Mouse (Mus musculus): ENCODE data around the gene Klc4.

Klc4 gene

DNA sequence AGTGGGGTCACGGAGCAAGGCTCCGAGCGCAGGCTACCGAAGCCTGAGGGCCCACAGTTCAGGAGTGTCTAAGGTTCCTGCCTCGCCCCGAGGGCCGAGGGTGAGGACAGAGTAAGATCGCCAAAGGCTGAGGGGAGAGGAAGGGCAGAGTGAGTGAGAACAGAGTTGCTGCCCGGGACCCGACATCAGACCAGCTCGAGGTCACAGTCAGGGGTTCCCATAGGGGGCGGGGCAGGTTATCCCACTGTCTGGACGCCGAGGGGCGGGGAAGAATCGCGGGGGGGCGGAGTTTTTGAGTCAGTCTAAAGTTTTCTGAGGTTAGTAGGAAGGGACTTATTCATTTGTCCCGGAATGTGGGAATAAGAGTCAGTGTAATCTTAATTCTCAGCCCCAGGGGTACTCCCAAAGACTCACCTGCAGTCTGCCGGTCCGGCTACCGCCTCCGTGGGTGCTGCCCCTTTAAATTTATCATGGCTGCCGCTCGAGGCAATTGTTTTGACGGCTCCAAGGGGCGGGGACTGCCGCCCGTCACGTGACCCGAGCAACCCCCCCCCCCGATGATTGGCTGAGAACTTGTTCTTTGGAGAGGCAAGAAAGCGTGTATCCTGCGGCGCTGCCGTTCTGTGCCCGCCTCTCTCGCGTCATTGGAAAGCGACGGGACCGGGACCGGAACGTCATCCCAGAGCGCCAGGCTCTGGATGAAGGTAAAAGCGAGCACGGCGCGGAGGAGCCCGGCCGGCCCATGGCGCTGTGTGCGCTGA, at the start of gene Klc4, which contains the start of gene Mrpl2:
TSS of gene Klc4 (minus strand) at position 462 of the 761 bp plus-strand sequence.
TSS of gene Mrpl2 (plus strand) at position 669 of the 761 bp plus-strand sequence.
- DNase-seq (ENCODE audit: low read depth, low spot score), result peak; percentile 97

- DNase-seq (ENCODE audit: low read depth, low spot score), result no peak
These were observed 48.8 kb upstream of the Klc4 start for GRCm38 (mm10) chr17:46694517-46695063.

GRCm38 (mm10) chr17:46691390-46691789, 45.6 kb upstream of the Klc4 start:
- peak; percentile 75 for DNase-seq (ENCODE audit: low read depth, low spot score)

GRCm38 (mm10) chr17:46690665-46691064, 44.8 kb upstream of the Klc4 start:
- DNase-seq (ENCODE audit: low read depth, low spot score), result no peak

GRCm38 (mm10) chr17:46685913-46686312, 40.1 kb upstream of the Klc4 start:
- no peak for DNase-seq (ENCODE audit: low read depth, low spot score)

DNA sequence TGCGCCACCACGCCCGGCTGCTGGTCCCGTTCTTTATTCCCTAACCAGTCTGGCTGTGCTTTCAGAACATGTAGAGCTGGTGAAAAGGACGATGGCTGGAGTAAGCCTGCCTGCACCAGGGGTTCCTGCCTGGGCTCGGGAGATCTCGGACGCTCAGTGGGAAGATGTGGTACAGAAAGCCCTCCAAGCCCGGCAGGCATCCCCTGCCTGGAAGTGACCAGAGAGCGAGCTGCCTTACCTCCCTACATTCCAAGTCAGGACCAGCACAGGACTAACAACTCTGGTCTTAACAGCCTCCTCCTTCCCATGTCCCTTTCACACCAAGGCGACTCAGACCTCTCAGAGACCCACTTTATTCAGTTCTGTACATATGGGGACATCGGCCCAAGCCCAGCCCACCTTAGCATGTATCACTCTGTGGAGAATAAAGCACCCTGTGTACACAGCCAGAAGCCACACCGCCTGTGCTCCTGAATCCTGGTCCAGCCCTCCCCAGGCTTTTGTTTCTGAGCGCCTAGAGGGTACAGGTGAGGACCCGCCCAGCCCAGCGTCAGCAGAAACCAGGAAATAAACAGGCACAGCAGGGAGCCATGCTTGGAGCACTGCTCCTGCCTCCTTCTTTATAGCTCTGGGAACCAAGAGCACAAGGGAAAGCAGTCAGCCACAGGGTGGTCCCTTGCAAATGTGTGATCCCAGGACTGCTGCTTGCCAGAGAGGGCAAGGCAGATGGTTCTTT, 37.0 kb upstream of the Klc4 start:
- no peak for DNase-seq (ENCODE audit: low read depth, low spot score)

DNA sequence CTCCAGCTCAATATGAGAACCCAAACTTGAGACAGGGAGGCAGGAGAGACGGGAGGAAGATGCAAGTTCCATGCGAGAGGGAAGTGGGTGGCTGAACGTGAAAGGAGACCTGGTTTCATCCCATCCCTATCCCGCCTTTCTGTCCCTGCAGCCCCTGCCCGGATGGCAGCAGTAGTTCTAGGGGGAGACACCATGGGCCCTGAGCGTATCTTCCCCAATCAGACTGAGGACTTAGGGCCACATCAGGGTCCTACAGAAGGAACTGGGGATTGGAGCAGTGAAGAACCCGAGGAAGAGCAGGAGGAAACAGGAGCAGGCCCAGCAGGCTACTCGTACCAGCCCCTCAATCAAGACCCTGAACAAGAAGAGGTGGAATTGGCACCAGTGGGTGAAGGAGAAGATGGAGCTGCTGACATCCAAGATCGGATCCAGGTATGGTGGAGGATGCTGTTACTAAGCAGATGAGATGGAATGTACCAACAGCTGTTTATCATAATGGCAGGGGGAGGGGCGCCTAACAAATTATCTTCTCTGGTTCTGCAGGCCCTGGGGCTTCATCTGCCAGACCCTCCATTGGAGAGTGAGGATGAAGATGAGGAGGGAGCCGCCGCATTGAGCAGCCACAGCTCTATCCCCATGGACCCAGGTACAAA, 35.8 kb upstream of the Klc4 start:
- DNase-seq (ENCODE audit: low read depth, low spot score), result peak; percentile 23

GRCm38 (mm10) chr17:46680760-46681373, 35.0 kb upstream of the Klc4 start, which contains the start of gene Klhdc3:
TSS of gene Klhdc3 (minus strand) at chr17:46680914.
- peak; percentile 99 for DNase-seq (ENCODE audit: low read depth, low spot score)

GRCm38 (mm10) chr17:46679843-46680759, 34.3 kb upstream of the Klc4 start:
- DNase-seq (ENCODE audit: low read depth, low spot score), result peak; percentile 66

DNA sequence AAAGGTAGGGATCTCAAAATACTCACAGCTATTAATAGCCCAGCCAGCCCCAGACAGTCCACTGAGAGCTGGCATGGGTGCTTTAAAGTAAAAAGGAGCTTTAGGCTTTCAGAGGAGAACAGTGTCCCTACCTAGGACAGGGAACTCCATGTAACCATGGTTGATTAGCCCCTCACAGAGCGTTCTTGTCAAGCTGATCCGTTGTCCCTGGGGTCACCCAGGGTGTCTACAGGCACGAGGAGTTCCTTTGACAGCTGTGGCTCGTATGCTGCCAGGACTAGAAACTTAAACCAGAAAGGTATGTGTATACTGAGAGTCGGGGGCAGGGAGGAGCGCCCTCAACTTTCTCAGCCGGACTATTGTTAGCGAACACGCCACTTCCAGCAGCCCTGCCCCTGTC, 33.1 kb upstream of the Klc4 start:
- no peak for DNase-seq (ENCODE audit: low read depth, low spot score)

DNA sequence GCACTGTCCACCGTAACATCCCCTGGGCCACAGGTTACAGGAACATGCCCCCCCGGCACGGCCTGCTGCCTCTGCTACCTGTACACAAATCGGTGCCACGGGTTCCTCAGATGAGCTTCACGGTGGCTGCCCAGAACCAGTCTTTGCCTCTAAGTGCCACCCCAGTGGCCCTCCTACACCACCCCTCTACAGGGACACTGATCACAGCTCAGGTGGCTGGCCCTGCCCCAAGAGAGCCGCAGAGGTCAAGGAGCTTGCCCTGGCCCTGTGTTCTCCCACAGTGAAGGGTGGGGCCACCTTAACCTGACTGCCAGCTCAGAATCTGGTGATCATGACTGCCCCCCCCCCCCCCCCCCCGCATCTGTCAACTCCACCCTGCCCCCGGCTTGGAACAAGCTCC, 32.6 kb upstream of the Klc4 start, which contains the start of gene Mea1:
TSS of gene Mea1 (plus strand) at position 378 of the 400 bp plus-strand sequence.
- no peak for DNase-seq (ENCODE audit: low read depth, low spot score)

GRCm38 (mm10) chr17:46674530-46675283, 28.9 kb upstream of the Klc4 start:
- DNase-seq (ENCODE audit: low read depth, low spot score), result no peak

DNA sequence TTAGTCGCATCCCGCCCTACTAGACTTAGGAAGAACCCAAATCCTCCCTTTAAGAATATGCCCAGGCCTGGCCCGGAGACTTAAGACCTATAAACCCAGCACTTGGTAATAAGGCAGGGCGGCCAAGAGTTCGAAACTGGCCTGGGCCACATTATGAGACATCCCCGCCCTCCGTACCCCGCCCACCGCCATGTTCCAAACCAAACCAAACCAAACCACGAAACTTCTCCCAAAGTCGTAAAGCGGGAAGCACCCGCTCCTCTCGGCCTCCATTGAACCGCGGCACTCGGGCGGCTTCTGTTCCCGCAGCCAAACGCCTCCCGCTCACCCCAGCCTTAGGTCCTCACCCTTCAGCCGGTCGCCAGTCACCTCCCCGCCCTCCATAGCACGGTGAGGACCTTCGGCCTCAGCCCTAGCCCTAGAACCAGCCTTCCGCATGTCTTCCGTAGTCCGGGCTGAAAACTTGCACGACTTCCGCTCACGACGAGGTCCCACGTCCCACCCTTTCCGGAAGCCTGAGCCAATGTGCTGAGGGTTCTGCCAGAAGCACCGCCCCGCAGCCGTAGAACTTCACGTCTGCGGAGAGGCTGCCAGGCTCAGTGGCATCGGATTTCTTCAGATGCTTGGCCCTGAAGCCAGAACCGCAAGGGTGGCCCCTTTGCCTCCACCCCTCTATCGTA, 28.2 kb upstream of the Klc4 start, which contains the start of gene Rrp36:
TSS of gene Rrp36 (minus strand) at position 503 of the 680 bp plus-strand sequence.
- peak; percentile 98 for DNase-seq (ENCODE audit: low read depth, low spot score)

DNA sequence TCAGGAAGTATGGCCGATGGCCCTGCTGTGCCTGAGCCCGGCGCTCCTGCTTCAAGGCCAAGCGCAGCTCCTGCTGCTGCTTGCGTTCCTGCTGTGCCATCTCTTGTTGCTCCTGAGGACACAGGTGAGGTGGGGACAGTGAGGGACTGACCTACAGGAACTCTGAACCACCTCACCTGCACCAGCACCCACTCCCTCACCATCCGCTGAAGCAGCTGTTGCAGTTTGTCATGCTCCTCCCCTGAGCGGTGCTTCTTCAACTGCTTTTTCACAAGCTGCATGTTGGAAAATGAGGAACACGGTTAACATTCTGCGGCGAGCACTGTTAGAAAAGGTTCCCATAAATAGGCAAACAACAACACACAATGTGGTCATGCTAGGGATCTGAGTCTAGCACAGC, 24.1 kb upstream of the Klc4 start:
- no peak for DNase-seq (ENCODE audit: low read depth, low spot score)

GRCm38 (mm10) chr17:46667712-46668111, 21.9 kb upstream of the Klc4 start:
- no peak for DNase-seq (ENCODE audit: low read depth, low spot score)

DNA sequence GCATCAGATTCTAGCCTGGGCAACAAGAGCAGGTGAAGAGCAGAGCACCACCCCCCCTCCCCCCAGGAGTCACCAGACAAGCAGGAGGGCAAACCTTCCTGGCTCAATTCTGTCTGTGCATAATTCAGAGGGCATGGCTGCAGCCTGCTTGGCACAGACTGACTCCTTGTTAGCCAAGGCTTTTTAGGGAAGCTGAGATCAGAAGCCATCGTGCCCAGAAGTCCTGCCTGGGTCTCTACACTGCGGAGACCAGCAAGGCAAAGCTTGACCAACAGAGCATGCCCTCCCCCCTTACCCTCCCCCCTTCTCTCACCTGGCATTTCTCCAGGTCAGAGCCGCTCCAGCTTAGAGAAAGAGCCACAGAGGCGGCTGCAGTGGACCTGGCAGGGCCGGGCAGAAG, 16.9 kb upstream of the Klc4 start:
- DNase-seq (ENCODE audit: low read depth, low spot score), result no peak

DNA sequence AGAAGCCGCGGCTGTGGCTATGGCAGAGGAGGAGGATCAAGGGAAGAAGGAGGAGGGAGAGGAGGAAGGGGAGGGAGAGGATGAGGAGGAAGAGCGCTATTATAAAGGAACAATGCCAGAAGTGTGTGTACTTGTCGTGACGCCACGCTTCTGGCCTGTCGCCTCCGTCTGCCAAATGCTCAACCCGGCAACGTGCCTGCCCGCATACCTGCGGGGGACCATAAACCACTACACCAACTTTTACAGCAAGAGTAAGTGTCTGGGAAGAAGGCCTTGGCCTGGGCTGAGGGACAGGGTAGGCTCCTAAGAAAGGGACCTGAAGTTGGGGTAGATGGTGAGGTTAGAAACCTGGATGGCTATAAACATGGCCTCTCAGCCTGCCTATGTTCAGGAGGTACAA, 16.2 kb upstream of the Klc4 start:
- DNase-seq (ENCODE audit: low read depth, low spot score), result no peak

DNA sequence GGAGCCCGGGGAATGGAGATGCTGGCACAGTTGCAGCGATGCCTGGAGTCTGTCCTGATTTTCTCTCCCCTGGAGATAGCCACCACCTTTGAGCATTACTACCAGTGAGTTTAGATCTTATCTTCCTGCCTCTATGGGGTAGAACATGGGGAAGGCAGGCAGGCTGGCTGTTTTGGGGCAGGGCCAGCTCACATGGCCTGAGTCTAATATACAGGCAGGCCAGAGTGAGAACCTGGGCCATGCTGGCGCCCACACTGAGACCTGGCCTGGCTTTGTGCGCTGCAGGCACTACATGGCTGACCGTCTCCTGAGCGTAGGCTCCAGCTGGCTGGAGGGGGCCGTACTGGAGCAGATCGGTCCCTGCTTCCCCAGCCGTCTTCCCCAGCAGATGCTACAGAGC, 15.5 kb upstream of the Klc4 start:
- DNase-seq (ENCODE audit: low read depth, low spot score), result no peak

- DNase-seq (ENCODE audit: low read depth, low spot score), result no peak
These were observed 10.2 kb upstream of the Klc4 start for GRCm38 (mm10) chr17:46656054-46656453.

All from 3T3-L1 (cell line).